Mouse (Mus musculus): ENCODE measurements around the gene Vps51. TPM values are rescaled to one million over a fixed set of nuclear protein-coding genes. Genes with fewer than 3 reads are reported as not detected.

Gene Vps51
- polyA plus RNA-seq, 1 experiment from 2014 or later = 45.1 TPM

DNA sequence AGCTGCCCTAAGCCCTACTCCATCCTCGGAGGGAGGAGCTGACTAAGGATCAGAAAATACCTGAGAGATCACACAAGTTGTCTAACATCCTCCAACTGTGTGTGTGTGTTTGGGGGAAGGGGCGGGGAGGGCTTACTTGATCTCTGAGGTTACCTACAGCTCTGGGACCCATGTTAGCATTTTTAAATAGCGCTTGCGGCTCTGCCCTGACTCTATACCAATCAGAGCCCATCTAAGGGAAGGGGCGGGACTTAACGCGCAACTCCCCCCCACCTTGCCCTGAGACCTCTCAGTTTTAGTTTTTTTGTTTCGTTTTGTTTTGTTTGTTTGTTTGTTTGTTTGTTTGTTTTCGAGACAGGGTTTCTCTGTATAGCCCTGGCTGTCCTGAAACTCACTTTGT lies 47.6 kb downstream of the Vps51 start:
- 70% methylated on average over 9 of the region's 9 CpGs for WGBS
- Histone ChIP-seq H3K36me3 (no peaks in the 10 kb centered on the region), H3K4me3 (no peak overlapping the region), H3K4me2 (no peak overlapping the region), H3K4me1 (replicated peaks) (no peaks in the 10 kb centered on the region), H3K27me3 (replicated peaks) (no peaks in the 10 kb centered on the region), H3K9me3 (replicated peaks) (no peaks in the 10 kb centered on the region), H3K9ac (no peak overlapping the region), H3K27ac (ENCODE audit: poor library complexity, severe bottlenecking) (no peak overlapping the region)
- no peak for ATAC-seq (ENCODE audit: insufficient number of reproducible peaks, low FRiP score)

DNA sequence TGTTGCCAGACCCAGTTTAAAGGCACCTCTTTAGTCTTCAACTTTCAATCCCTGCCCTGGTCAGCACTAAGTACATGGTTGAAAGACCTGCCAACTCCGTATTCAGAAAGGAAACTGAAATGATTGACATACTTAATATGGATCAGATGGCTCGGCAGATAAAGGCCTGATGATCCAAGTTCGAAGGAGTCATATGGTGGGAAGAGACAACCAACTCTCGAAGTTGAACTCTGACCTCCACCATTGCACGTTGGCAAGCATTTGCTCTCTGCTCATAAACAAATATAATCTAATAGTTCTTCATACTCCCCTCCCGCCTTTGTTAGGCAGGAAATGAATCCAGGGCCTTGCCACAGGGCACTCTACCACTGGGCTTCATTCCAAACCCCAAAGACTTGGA lies 48.0 kb downstream of the Vps51 start:
- WGBS = 83% methylated on average over 6 of the region's 6 CpGs
- no peak for ATAC-seq (ENCODE audit: insufficient number of reproducible peaks, low FRiP score)

DNA sequence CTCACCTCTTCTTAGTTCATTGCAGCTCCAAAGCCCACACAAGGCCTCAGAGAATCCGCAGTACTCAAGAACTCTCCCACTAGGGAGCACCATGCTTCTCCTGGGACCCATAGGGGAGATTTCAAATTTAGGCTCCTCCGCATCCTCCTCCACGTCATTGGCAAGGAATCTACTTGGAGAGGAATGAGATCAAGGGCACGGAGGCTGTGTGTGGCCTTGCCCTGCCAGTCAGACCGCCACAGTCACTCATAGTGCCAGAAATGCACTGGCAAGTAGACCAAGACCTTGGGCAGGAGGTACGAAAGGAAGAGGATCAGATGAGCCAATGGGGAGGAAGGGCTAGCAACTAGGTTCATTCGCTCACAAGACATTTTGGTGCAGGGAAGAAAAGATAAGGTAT lies 53.1 kb downstream of the Vps51 start:
- no peak overlapping the region for H3K9ac ChIP-seq
- no peak overlapping the region for H3K4me2 ChIP-seq
- 77% methylated on average over 7 of the region's 7 CpGs for WGBS
- 0 out of 2 replicates have a peak, but pooled peaks cover 3% of the 10 kb centered on the region for H3K27me3 ChIP-seq (replicated peaks)
- no peaks in the 10 kb centered on the region for H3K9me3 ChIP-seq (replicated peaks)
- ATAC-seq (ENCODE audit: insufficient number of reproducible peaks, low FRiP score) = no peak
- H3K36me3 ChIP-seq = no peaks in the 10 kb centered on the region
- no peaks in the 10 kb centered on the region for H3K4me1 ChIP-seq (replicated peaks)
- no peak overlapping the region for H3K4me3 ChIP-seq
- no peak overlapping the region for H3K27ac ChIP-seq (ENCODE audit: poor library complexity, severe bottlenecking)

More for the DNA sequence above, 48.0 kb downstream of the Vps51 start:
- Histone ChIP-seq H3K9me3 (replicated peaks) (no peaks in the 10 kb centered on the region), H3K27me3 (replicated peaks) (0 out of 2 replicates have a peak, but pooled peaks cover 1% of the 10 kb centered on the region), H3K4me3 (no peak overlapping the region), H3K27ac (ENCODE audit: poor library complexity, severe bottlenecking) (no peak overlapping the region), H3K36me3 (no peaks in the 10 kb centered on the region), H3K4me2 (no peak overlapping the region), H3K9ac (no peak overlapping the region), H3K4me1 (replicated peaks) (no peaks in the 10 kb centered on the region)

DNA sequence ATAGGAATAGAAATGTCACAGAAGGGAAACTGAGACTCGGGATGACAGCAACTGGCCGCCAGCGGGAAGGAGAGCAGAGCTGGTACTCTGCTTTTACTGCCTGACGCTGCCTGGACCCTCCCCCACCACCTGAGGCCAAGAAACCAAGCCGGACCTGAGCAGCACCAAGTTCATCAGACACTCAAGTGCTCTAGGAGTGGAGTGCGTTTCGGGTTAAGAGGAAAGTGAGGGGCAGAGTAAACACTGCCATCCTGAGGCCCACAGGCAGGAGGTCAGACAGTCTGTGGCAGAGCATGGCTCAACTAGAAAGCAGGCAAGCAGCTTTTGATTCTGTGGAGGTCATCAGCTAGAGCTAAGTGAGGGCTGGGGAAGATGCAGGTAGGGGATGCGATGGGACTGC lies 54.0 kb downstream of the Vps51 start:
- Histone ChIP-seq H3K27ac (ENCODE audit: poor library complexity, severe bottlenecking) (no peak overlapping the region), H3K27me3 (replicated peaks) (0 out of 2 replicates have a peak, but pooled peaks cover 3% of the 10 kb centered on the region), H3K36me3 (no peaks in the 10 kb centered on the region), H3K4me1 (replicated peaks) (no peaks in the 10 kb centered on the region), H3K9ac (no peak overlapping the region), H3K4me3 (no peak overlapping the region), H3K9me3 (replicated peaks) (no peaks in the 10 kb centered on the region), H3K4me2 (no peak overlapping the region)
- WGBS = 57% methylated on average over 8 of the region's 8 CpGs
- ATAC-seq (ENCODE audit: insufficient number of reproducible peaks, low FRiP score) = no peak

DNA sequence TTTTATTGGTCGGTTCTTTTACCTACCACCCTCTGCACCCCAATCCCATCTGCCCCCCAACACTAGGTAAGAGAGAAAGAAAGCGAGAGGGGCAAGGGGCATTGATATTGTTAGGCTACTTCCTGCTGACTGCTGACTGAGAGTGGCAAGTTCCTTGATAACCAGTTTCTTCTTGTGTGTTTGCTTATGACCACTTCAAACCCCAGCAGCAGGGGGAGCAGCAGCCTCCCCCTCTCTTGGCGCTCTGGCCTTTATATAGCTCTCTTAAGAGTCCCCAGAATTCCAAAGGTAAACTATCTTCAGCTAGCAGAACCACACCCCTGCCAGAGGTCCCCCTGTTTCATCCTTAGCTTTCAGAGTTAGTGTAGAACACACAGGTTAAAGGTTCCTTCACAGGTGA lies 56.8 kb downstream of the Vps51 start:
- H3K27ac ChIP-seq (ENCODE audit: poor library complexity, severe bottlenecking) = no peak overlapping the region
- H3K9ac ChIP-seq = no peak overlapping the region
- 0 out of 2 replicates have a peak, but pooled peaks cover 6% of the 10 kb centered on the region for H3K27me3 ChIP-seq (replicated peaks)
- 46% methylated on average over 3 of the region's 3 CpGs for WGBS
- no peak overlapping the region for H3K4me3 ChIP-seq
- no peaks in the 10 kb centered on the region for H3K36me3 ChIP-seq
- peaks cover 6% of the 10 kb centered on the region for H3K4me1 ChIP-seq (replicated peaks)
- H3K9me3 ChIP-seq (replicated peaks) = no peaks in the 10 kb centered on the region
- no peak overlapping the region for H3K4me2 ChIP-seq
- no peak for ATAC-seq (ENCODE audit: insufficient number of reproducible peaks, low FRiP score)

DNA sequence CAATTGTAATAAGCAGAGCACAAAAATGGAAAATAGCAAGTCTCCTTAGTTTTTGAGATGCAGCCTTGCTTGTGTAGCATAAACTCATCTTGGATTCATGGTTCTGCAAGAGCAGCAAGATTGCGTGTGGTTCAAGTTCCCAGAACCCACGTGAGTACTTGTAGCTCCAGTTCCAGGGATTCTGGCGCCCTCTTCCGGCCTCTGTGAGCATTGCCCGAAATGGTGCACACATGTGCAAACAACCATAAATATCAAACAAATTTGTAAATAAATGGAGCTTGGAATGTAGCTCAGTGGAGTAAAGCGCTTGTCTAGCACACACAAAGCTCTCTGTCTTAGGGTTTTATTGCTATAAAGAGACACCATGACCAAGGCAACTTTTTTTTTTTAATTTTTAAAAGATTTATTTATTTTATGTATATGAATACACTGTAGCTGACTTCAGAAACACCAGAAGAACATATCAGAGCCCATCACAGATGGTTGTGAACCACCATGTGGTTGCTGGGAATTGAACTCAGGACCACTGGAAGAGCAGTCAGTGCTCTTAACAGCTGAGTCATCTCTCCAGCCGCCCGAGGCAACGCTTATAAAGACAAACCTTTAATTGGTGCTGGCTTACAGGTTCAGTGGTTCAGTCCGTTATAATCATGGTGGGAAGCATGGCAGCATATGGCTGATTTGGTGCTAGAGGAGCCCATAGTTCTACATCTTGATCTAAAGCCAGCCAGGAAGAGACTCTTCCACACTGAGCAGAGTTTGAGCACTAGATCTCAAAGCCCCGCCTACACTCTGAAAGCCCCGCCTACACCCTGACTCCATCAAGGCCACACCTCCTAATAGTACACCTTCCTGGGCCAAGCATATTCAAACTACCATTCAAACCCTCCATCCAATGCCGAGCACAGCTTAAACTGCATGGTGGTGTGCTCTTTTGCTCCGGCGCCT lies 58.6 kb downstream of the Vps51 start:
- no peaks in the 10 kb centered on the region for H3K36me3 ChIP-seq
- H3K27me3 ChIP-seq (replicated peaks) = peaks cover 6% of the 10 kb centered on the region; the same call in 1 of the 2 replicates
- H3K4me1 ChIP-seq (replicated peaks) = peaks cover 14% of the 10 kb centered on the region
- H3K4me2 ChIP-seq = no peak overlapping the region
- no peak for ATAC-seq (ENCODE audit: insufficient number of reproducible peaks, low FRiP score)
- 29% methylated on average over 15 of the region's 15 CpGs for WGBS
- H3K9me3 ChIP-seq (replicated peaks) = no peaks in the 10 kb centered on the region
- H3K27ac ChIP-seq (ENCODE audit: poor library complexity, severe bottlenecking) = no peak overlapping the region
- H3K9ac ChIP-seq = no peak overlapping the region
- no peak overlapping the region for H3K4me3 ChIP-seq

Small RNA genes lying within 50 kb of the gene (microRNA-seq; reads per million reads assigned to microRNA genes)
- 0.94 reads per million for gene Mir6988

Other genes starting within 250 kb of the Vps51 start
- gene Frmd8, start 202.0 kb downstream of the Vps51 start, polyA plus RNA-seq (2016; fragmentation: Nextera tagmentation; extraction: Ambion mirVana) = 33.7 and 34.2 TPM in 2 replicates
- 3.5 and 3.9 TPM in 2 replicates for gene Slc25a45, start 199.4 kb downstream of the Vps51 start, polyA plus RNA-seq (2016; fragmentation: Nextera tagmentation; extraction: Ambion mirVana)
- 1.5 and 1.9 TPM in 2 replicates for gene Tigd3, start 183.1 kb downstream of the Vps51 start, polyA plus RNA-seq (2016; fragmentation: Nextera tagmentation; extraction: Ambion mirVana)
- 111 and 118 TPM in 2 replicates for gene Dpf2, start 164.2 kb downstream of the Vps51 start, polyA plus RNA-seq (2016; fragmentation: Nextera tagmentation; extraction: Ambion mirVana)
- gene Cdc42ep2, start 152.4 kb downstream of the Vps51 start, polyA plus RNA-seq (2016; fragmentation: Nextera tagmentation; extraction: Ambion mirVana) = 6.5 and 7.3 TPM in 2 replicates
- gene Pola2, start 113.0 kb downstream of the Vps51 start, polyA plus RNA-seq (2016; fragmentation: Nextera tagmentation; extraction: Ambion mirVana) = 49.3 and 51.1 TPM in 2 replicates
- gene Slc22a20, start 91.1 kb downstream of the Vps51 start, polyA plus RNA-seq (2016; fragmentation: Nextera tagmentation; extraction: Ambion mirVana) = not detected in 2 replicates
- gene Capn1, start 61.3 kb downstream of the Vps51 start, polyA plus RNA-seq (2016; fragmentation: Nextera tagmentation; extraction: Ambion mirVana) = 8.2 and 8.4 TPM in 2 replicates
- gene Syvn1, start 30.7 kb downstream of the Vps51 start, polyA plus RNA-seq (2016; fragmentation: Nextera tagmentation; extraction: Ambion mirVana) = 21.1 and 21.8 TPM in 2 replicates
- 58.5 and 64.4 TPM in 2 replicates for gene Mrpl49, start 19.4 kb downstream of the Vps51 start, polyA plus RNA-seq (2016; fragmentation: Nextera tagmentation; extraction: Ambion mirVana)
- gene Fau, start 19.4 kb downstream of the Vps51 start, polyA plus RNA-seq (2016; fragmentation: Nextera tagmentation; extraction: Ambion mirVana) = 503 and 513 TPM in 2 replicates
- gene Znhit2, start 16.0 kb downstream of the Vps51 start, polyA plus RNA-seq (2016; fragmentation: Nextera tagmentation; extraction: Ambion mirVana) = 23.9 and 24.9 TPM in 2 replicates
- gene Tm7sf2, start 8.9 kb downstream of the Vps51 start, polyA plus RNA-seq (2016; fragmentation: Nextera tagmentation; extraction: Ambion mirVana) = 8.4 and 9.2 TPM in 2 replicates
- not detected in 2 replicates for gene Tmem262, start 2.8 kb upstream of the Vps51 start, polyA plus RNA-seq (2016; fragmentation: Nextera tagmentation; extraction: Ambion mirVana)
- gene Gm28374, start 5.0 kb upstream of the Vps51 start, polyA plus RNA-seq (2016; fragmentation: Nextera tagmentation; extraction: Ambion mirVana) = 1.2 and 1.3 TPM in 2 replicates
- gene Zfpl1, start 7.7 kb upstream of the Vps51 start, polyA plus RNA-seq (2016; fragmentation: Nextera tagmentation; extraction: Ambion mirVana) = 48.9 and 52.4 TPM in 2 replicates
- 27.4 and 27.7 TPM in 2 replicates for gene Cdca5, start 7.8 kb upstream of the Vps51 start, polyA plus RNA-seq (2016; fragmentation: Nextera tagmentation; extraction: Ambion mirVana)
- gene AC131692.1, start 17.2 kb upstream of the Vps51 start, polyA plus RNA-seq (2016; fragmentation: Nextera tagmentation; extraction: Ambion mirVana) = 0.27 TPM in 1 of 2 replicates, not detected in the other
- gene Naaladl1, start 28.6 kb upstream of the Vps51 start, polyA plus RNA-seq (2016; fragmentation: Nextera tagmentation; extraction: Ambion mirVana) = 0.22 TPM in 2 replicates
- gene Sac3d1, start 41.4 kb upstream of the Vps51 start, polyA plus RNA-seq (2016; fragmentation: Nextera tagmentation; extraction: Ambion mirVana) = 35.2 and 35.9 TPM in 2 replicates
- gene Snx15, start 51.1 kb upstream of the Vps51 start, polyA plus RNA-seq (2016; fragmentation: Nextera tagmentation; extraction: Ambion mirVana) = 20.9 and 21.2 TPM in 2 replicates
- gene Batf2, start 63.8 kb upstream of the Vps51 start, polyA plus RNA-seq (2016; fragmentation: Nextera tagmentation; extraction: Ambion mirVana) = 0.14 TPM in 1 of 2 replicates, not detected in the other
- 71.5 and 73.9 TPM in 2 replicates for gene Arl2, start 64.3 kb upstream of the Vps51 start, polyA plus RNA-seq (2016; fragmentation: Nextera tagmentation; extraction: Ambion mirVana)
- gene Majin, start 107.2 kb upstream of the Vps51 start, polyA plus RNA-seq (2016; fragmentation: Nextera tagmentation; extraction: Ambion mirVana) = not detected in 2 replicates
- 0.57 TPM in 1 of 2 replicates, not detected in the other for gene Gpha2, start 149.1 kb upstream of the Vps51 start, polyA plus RNA-seq (2016; fragmentation: Nextera tagmentation; extraction: Ambion mirVana)
- gene Ppp2r5b, start 158.6 kb upstream of the Vps51 start, polyA plus RNA-seq (2016; fragmentation: Nextera tagmentation; extraction: Ambion mirVana) = 29.8 and 31.0 TPM in 2 replicates
- gene Atg2a, start 164.4 kb upstream of the Vps51 start, polyA plus RNA-seq (2016; fragmentation: Nextera tagmentation; extraction: Ambion mirVana) = 10.9 and 13.0 TPM in 2 replicates
- gene Ehd1, start 199.5 kb upstream of the Vps51 start, polyA plus RNA-seq (2016; fragmentation: Nextera tagmentation; extraction: Ambion mirVana) = 87.0 and 88.7 TPM in 2 replicates
- gene Cdc42bpg, start 229.2 kb upstream of the Vps51 start, polyA plus RNA-seq (2016; fragmentation: Nextera tagmentation; extraction: Ambion mirVana) = 0.34 and 0.44 TPM in 2 replicates